Mouse (Mus musculus): Measurements from ENCODE around the gene Fam217b.

Fam217b gene

DNA sequence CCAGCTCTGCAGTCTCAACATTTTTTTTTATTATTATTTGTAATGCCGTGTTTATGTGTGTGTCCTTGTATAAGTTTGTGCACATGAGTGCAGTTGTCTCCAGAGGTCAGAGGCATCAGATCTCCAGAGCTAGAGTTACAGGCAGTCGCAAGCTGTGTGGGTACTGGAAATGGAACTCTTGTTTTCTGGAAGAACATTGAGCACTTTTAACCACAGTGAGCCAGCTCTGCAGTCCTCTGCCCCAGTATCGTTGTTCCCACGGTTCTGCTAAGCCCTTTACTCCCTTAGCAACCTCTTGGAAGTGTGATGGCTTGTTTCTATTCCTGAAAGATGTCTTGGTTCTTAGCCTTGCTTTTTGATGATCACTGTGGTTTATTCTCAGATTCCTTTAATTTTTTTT is 35.1 kb downstream of the Fam217b start:
- DNase-seq (ENCODE audit: low spot score), result no peak

DNA sequence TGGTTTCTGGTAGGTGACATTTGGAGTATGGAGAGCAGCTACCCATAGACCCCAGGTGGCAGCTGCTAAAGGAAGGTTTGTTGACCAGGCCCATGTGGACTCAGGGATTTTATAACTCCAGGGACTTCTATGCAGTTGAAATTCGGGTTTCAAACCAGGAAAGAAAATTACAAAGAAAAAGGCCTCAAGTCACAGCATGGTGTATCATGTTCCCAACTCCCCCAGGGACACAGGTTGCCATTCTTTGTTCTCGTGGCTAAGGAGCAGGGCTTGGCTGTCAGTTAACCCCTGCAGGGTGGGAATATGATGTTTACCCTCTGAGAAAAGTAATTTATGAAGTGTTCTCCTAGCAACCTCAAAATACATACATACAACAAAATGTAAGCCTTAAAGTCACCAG is 35.9 kb downstream of the Fam217b start:
- DNase-seq (ENCODE audit: low spot score), result no peak

DNA sequence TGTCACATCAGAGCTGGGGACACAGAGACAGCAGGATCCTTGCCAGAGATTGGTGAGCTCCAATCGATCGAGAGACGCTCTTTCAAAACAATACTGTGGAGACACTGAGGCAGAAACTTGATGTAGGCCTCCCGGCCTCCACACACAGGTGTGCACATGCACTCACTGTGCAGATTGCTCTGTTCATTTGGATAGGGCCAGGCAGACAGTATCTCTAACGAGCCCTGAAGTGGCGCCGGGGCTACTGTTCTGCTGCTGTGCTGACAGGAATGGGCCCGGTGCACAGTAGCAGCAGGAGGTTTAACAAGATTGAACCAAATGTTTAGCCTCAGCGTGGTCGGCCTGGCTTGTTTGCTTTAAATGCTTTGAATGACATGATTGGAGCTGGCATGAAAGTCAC is 36.6 kb downstream of the Fam217b start:
- DNase-seq (ENCODE audit: low spot score), result no peak

DNA sequence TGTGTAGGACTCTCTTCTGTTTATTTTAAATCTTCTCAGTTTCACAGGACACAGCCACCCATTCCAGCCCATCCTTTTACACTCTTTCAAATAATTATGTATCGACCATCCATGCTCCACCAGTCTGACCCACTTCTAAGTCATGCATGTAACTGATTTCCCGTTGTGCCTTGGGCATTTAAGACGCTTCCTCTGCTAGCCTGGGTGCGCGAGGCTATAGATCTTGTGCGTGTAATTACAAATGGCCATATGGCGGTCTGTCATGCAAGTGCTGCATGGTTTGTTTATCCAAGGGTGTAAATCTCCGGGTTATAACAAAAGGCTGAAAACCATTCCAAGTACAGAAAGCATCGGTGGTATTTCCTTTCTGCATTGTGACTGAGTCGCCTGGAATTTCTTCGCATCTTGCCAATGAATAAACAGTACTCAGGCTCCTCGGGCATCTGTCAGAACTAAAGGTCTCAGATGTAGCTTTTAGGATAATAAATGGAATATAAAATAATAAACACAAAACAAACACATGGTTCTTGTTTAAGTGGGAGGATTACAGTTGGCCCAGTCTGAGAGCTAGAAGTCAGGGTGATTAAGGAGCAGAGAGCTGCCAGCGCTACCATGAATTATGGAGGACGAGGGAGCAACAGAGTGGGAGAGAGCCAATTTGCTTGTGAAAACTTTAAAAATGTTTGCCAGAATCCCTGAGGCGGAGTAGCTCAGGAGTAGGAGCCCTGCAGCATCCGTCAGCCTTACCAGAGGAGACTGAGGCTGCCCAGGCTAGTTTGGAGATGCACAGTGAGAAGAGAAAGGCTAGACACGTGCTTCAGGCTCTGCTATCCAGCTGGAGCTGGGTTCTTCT is 40.6 kb downstream of the Fam217b start:
- DNase-seq (ENCODE audit: low spot score), result peak; percentile 61

DNA sequence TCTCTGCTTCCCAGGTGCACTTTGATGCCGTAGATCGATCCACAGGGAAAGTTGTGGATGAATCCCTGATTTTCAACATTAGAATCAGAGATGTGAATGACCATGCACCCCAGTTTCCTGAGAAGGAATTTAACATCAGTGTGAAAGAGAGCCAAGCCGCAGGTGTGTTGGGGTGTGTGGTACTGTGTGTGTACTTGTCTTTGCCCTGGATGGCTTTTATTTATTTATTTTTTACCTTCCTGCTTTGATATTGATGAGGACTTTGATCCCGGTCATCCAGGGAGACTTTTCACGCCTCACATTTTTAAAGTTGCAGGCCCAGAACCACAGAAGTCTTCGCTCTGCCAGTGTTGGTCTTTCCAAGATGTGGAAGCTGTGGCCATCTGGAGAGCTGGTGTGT is 43.1 kb downstream of the Fam217b start:
- DNase-seq (ENCODE audit: low spot score), result no peak

DNA sequence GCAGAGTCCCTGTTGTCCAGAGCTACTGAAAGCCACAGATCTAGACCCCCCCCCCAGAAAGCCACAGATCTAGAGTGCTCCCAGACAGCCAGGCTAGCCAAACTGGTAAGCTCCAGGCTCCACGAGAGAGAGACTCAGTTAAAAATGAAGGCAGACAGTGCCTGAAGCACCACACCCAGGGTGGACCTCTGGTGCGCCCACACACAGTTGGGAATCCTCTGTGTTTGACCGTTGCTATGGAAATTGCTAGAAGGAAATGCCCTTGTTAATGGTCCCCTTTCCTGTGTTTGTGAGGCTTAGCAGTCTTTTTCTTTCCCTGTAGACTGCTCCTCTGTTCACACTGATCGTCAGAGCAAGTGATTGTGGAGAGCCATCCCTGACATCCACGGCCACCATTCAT is 46.0 kb downstream of the Fam217b start:
- DNase-seq (ENCODE audit: low spot score), result peak; percentile 9

DNA sequence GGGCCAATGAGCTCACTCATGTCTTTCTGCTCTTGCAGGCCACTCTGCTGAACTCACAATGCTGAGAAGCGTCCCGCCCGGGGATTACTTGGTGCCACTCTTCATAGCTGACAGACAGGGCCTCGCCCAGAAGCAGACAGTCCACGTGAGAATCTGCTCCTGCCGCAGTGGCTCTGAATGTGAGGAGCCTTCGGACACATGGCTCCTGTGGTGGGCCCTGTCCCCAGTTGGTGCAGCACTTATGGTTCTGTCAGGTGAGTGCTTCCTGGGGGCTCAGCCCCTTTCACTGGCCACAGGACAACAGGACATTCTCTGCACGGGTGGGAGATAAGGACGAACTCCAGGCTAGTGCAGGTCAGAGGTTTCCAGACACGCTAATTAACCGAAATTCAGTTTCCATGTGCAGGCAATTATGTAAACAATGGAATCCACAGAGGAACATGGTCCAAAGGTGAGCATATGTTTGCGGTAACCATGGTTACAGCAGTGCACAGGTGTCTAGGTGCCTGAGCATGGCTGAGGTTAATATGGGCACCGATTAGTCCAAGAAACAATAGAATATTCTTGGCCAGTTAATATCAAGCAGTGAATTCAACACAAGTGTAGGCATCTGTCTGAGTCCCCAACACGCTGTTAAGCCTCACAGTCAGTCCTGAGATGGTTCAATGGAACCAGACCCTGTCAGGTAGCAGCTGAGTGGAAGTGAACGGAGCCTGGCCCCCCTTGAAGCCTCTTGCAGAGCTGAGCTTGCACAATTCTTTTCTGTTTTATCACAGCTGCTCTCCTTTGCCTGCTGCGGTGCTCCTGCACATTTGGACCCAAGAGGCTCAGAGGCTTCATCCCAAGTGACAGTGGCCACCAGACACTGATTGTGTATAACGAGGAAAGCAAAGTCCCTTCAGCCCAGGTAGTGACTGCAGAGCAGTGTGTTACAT is 57.5 kb downstream of the Fam217b start:
- DNase-seq (ENCODE audit: low spot score), result no peak

DNA sequence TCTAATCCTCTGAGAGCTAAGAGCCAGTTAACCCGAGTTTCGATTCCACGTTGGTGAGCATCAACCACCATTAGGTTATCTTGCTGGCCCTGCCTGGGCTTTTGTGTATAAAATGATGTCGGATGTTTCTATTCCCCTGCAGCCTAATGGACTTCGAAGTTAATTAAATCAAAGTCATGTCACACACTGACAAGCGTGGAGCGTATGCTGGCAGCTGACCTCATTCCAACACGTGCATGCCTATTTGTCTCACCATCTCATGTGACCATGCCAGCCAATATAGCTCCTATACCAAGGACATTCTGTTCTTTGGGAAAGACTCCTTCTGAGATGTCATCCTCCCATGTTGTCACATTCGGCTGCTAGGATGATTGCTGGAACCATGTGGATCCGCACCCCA is 59.6 kb downstream of the Fam217b start:
- DNase-seq (ENCODE audit: low spot score), result no peak
